Mouse (Mus musculus) embryo, embryonic 10.5 days (tissue): Measurements from ENCODE around the gene Zfp36l1.

Source experiments
- DNase-seq: peaks from one replicate; pipeline ENCODE4 v3.0.0-alpha.2; 2015; ENCODE audit warnings: low spot score

Gene Zfp36l1

GRCm38 (mm10) chr12:80065049-80065448 lies 47.8 kb downstream of the Zfp36l1 start:
- DNase-seq, result no peak

- DNase-seq, result peak; percentile 14
These were observed 48.5 kb downstream of the Zfp36l1 start for GRCm38 (mm10) chr12:80064306-80064705.

- DNase-seq, result peak; percentile 32
These were observed 49.2 kb downstream of the Zfp36l1 start for GRCm38 (mm10) chr12:80063402-80064150.

GRCm38 (mm10) chr12:80062410-80063401 lies 50.1 kb downstream of the Zfp36l1 start:
- peak; percentile 95 for DNase-seq

GRCm38 (mm10) chr12:80061810-80062209 lies 51.0 kb downstream of the Zfp36l1 start:
- no peak for DNase-seq

GRCm38 (mm10) chr12:80060809-80061208 lies 52.0 kb downstream of the Zfp36l1 start:
- peak; percentile 15 for DNase-seq

GRCm38 (mm10) chr12:80060338-80060737 lies 52.5 kb downstream of the Zfp36l1 start:
- DNase-seq, result peak; percentile 58

GRCm38 (mm10) chr12:80059773-80060328 lies 53.0 kb downstream of the Zfp36l1 start:
- DNase-seq, result peak; percentile 16
